Mouse (Mus musculus) kidney, adult 2 months (tissue): ENCODE measurements around the gene Olfr444.

Source experiments
- CTCF ChIP-seq: fragments of 200-500 bp; conservative IDR thresholded peaks from 2 replicates; pipeline ENCODE4 v1.5.1; 2011; ENCODE audit warnings: low read depth, mild to moderate bottlenecking, control low read depth, low read length, moderate library complexity, mixed read lengths; ENCODE audit not compliant: insufficient read depth, insufficient read length
- POLR2A ChIP-seq: fragments of 200-500 bp; IDR thresholded peaks from one replicate; pipeline ENCODE4 v1.6.1; 2011; ENCODE audit warnings: low read depth, low read length, control low read depth

GRCm38 (mm10) chr6:42921077-42921476, 27.8 kb upstream of the Olfr444 start, which contains the start of gene Olfr446:
- TF ChIP-seq CTCF = no peak
- TF ChIP-seq POLR2A = no peak
